Mouse (Mus musculus) heart, postnatal 0 days (tissue): ENCODE results near the gene Nos1ap.

ENCODE experiments used
- CTCF ChIP-seq: IDR thresholded peaks from 2 replicates; pipeline ENCODE4 v1.5.1; 2016; ENCODE audit warnings: antibody characterized with exemption, control low read depth, low read depth
- EP300 ChIP-seq: IDR thresholded peaks from 2 replicates; pipeline ENCODE4 v1.6.1; 2016; ENCODE audit warnings: antibody characterized with exemption, low read depth

- TF ChIP-seq CTCF (no peak), EP300 (no peak)
Observed at GRCm38 (mm10) chr1:170478791-170479457, 110.7 kb downstream of the Nos1ap start.
